Mouse (Mus musculus) embryonic facial prominence, embryonic 10.5 days (tissue): Measurements from ENCODE around the gene Bmp6. TPM values are rescaled to one million over a fixed set of nuclear protein-coding genes. Genes with fewer than 3 reads are reported as not detected.

Source experiments
- DNase-seq: peaks from one replicate; pipeline ENCODE4 v3.0.0-alpha.2; 2017; ENCODE audit warnings: low spot score
- H3K27ac ChIP-seq: fragments of 300-500 bp; sonication (generic); replicated peaks from 2 replicates; pipeline ENCODE4 v1.5.1; 2016; ENCODE audit warnings: mild to moderate bottlenecking
- H3K27me3 ChIP-seq: fragments of 300-500 bp; sonication (generic); replicated peaks from 2 replicates; pipeline ENCODE4 v1.6.1; 2016; ENCODE audit warnings: low read depth, mild to moderate bottlenecking; ENCODE audit not compliant: poor library complexity, severe bottlenecking
- H3K36me3 ChIP-seq: fragments of 300-500 bp; sonication (generic); replicated peaks from 2 replicates; pipeline ENCODE4 v1.6.1; 2016; ENCODE audit warnings: mild to moderate bottlenecking, moderate library complexity
- H3K4me1 ChIP-seq: fragments of 300-500 bp; sonication (generic); 2 replicates; pipeline ENCODE4 v1.6.1; 2016
- H3K4me3 ChIP-seq: fragments of 300-500 bp; sonication (generic); 2 replicates; pipeline ENCODE4 v1.5.1; 2016; ENCODE audit warnings: mild to moderate bottlenecking, moderate library complexity
- H3K9me3 ChIP-seq: fragments of 300-500 bp; sonication (generic); 2 replicates; pipeline ENCODE4 v1.6.1; 2016; ENCODE audit warnings: mild to moderate bottlenecking
- WGBS: fragments of 180-500 bp; shearing (Covaris S2); methylation state at CpG from one replicate; pipeline ENCODE4 v1.1.7; 2016; 5-methylcytosine and 5-hydroxymethylcytosine counted together
- polyA plus RNA-seq: library from polyadenylated mRNA; unstranded; fragments of >200 nt; fragmentation: Nextera tagmentation; extraction: Ambion mirVana; gene quantifications from 2 replicates; pipeline ENCODE4 v1.2.1, GENCODE M21; 2016

Bmp6 gene
- polyA plus RNA-seq, 1 experiment from 2014 or later: 0.75 TPM

DNA sequence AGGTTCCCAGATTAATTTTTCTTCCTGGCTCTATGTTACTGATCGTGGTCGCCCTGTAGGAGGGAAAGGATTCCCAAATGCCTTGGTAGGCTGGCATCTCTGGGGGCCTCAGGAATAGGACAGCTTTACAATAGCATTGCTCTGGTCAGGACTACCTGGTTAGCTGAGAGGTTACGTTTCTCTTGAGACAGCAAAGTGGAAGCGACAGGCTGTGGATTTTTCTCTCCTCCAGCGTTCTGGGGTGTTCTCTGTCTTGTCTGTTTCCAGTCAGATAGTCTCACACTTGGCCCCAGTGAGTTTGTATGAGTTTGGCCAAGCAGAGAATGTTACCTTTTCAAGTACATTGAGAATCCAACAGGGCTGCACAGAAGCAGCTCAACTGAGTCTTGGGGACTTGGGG, 106.5 kb downstream of the Bmp6 start:
- no peak overlapping the region for H3K4me3 ChIP-seq
- H3K27ac ChIP-seq: no peak overlapping the region
- H3K4me1 ChIP-seq: peaks cover 20% of the 10 kb centered on the region
- no peaks in the 10 kb centered on the region for H3K27me3 ChIP-seq
- H3K9me3 ChIP-seq: no peaks in the 10 kb centered on the region
- H3K36me3 ChIP-seq: no peaks in the 10 kb centered on the region
- DNase-seq: no peak
- WGBS: 80% methylated on average over 5 of the region's 5 CpGs

- DNase-seq: no peak
- Histone ChIP-seq H3K4me1 (0 out of 2 replicates have a peak, but pooled peaks cover 9% of the 10 kb centered on the region), H3K4me3 (no peak overlapping the region), H3K27ac (no peak overlapping the region), H3K36me3 (no peaks in the 10 kb centered on the region), H3K9me3 (no peaks in the 10 kb centered on the region), H3K27me3 (no peaks in the 10 kb centered on the region)
- 76% methylated on average over 1 of the region's 1 CpGs for WGBS
These were observed 118.5 kb downstream of the Bmp6 start for GRCm38 (mm10) chr13:38463410-38463809.

DNA sequence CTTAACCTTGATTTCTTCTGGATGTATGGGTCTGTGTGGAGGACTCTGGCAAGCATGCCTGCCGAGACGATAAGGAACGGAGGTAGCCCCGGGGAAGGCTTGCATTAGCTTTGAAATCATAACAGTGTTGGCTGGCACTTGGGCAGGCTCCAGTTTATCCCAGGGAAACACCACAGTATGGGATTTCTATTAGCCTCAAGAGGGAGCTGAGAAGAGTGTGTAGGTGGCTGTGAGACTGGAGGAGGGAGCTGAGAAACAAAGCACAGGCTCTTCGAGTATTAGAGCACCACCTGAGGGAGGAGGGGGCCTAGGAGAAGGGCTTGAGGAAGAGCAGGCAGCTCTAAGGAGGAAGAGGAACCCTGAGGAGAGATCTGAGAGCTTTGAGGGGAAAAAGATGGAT, 126.0 kb downstream of the Bmp6 start:
- Histone ChIP-seq H3K4me3 (no peak overlapping the region), H3K9me3 (no peaks in the 10 kb centered on the region), H3K27ac (no peak overlapping the region), H3K4me1 (no peaks in the 10 kb centered on the region), H3K27me3 (no peaks in the 10 kb centered on the region), H3K36me3 (no peaks in the 10 kb centered on the region)
- no peak for DNase-seq
- WGBS: 79% methylated on average over 5 of the region's 5 CpGs

DNA sequence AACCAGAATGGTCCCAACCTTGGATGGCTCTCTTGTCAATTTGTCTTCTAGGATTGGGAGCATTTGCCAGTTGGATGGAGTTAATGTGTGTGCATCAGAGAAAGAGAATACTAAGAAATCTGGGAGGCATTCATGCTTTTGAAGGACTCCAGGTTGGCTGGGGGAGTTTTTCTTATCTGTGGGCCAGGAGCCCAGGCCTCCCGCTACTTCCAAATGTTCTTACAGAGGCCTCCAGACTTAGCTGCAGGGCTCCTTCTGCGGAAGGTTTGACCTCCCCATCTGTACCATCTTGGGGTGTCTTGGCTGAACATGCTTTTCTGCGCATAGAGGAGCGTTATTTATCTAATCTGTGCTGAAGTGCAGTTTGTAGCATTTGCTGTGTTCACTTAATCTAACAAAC, 127.7 kb downstream of the Bmp6 start:
- WGBS: 94% methylated on average over 4 of the region's 4 CpGs
- Histone ChIP-seq H3K4me3 (no peak overlapping the region), H3K27me3 (no peaks in the 10 kb centered on the region), H3K4me1 (peaks cover 10% of the 10 kb centered on the region), H3K27ac (no peak overlapping the region), H3K9me3 (no peaks in the 10 kb centered on the region), H3K36me3 (no peaks in the 10 kb centered on the region)
- no peak for DNase-seq

- H3K27me3 ChIP-seq: no peaks in the 10 kb centered on the region
These were observed 128.6 kb downstream of the Bmp6 start for GRCm38 (mm10) chr13:38473497-38473896.

GRCm38 (mm10) chr13:38476936-38477335, 132.0 kb downstream of the Bmp6 start:
- peaks cover 10% of the 10 kb centered on the region for H3K4me1 ChIP-seq
- DNase-seq: peak; percentile 81
- H3K27me3 ChIP-seq: no peaks in the 10 kb centered on the region
- no peak overlapping the region for H3K4me3 ChIP-seq
- no peaks in the 10 kb centered on the region for H3K36me3 ChIP-seq
- no peaks in the 10 kb centered on the region for H3K9me3 ChIP-seq
- WGBS: 20% methylated on average over 8 of the region's 8 CpGs
- H3K27ac ChIP-seq: peak overlapping the region; percentile 61

More at GRCm38 (mm10) chr13:38473497-38473896, 128.6 kb downstream of the Bmp6 start:
- H3K4me1 ChIP-seq: peaks cover 10% of the 10 kb centered on the region
- no peak for DNase-seq
- no peaks in the 10 kb centered on the region for H3K36me3 ChIP-seq
- 89% methylated on average over 6 of the region's 6 CpGs for WGBS
- no peak overlapping the region for H3K4me3 ChIP-seq
- no peaks in the 10 kb centered on the region for H3K9me3 ChIP-seq
- H3K27ac ChIP-seq: no peak overlapping the region

DNA sequence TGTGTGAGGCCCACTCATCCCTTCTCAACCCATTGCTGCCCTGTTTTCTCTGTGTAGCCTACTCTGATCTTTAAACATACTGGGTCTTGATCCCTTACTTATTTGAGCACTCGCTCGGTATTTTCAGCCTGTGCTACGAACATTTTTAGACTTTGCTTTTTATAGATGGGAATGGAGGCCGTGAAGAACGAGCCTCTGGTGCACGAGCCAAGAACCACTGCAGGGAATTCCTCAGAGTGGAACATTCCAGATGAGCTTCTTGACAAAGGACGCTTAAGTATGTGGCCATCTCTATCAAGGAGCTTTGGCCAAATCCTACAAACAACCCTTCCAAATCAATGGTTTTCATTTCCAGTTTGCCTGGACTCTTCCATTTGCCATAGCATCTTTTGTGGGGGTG, 136.1 kb downstream of the Bmp6 start:
- WGBS: 90% methylated on average over 7 of the region's 7 CpGs
- Histone ChIP-seq H3K27me3 (no peaks in the 10 kb centered on the region), H3K4me1 (peaks cover 15% of the 10 kb centered on the region), H3K27ac (no peak overlapping the region), H3K36me3 (no peaks in the 10 kb centered on the region), H3K9me3 (no peaks in the 10 kb centered on the region), H3K4me3 (no peak overlapping the region)
- DNase-seq: no peak

DNA sequence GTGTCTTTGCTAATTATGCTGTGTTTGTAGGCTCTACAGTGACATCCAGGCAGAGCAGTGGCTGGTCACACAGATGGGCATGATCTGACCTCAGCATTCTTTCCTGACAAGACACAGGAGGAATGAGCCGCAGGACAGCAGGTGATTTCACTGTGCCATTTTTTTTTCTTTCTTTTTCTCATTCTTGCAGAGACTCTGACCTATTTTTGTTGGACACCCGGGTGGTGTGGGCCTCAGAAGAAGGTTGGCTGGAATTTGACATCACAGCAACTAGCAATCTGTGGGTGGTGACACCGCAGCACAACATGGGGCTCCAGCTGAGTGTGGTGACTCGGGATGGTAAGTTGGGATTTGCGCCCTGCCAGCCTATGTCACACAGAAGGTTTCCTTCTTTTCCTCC, 139.8 kb downstream of the Bmp6 start:
- Histone ChIP-seq H3K4me3 (no peak overlapping the region), H3K27ac (no peak overlapping the region), H3K4me1 (0 out of 2 replicates have a peak, but pooled peaks cover 5% of the 10 kb centered on the region), H3K36me3 (no peaks in the 10 kb centered on the region), H3K27me3 (no peaks in the 10 kb centered on the region), H3K9me3 (no peaks in the 10 kb centered on the region)
- no peak for DNase-seq
- WGBS: 91% methylated on average over 5 of the region's 5 CpGs

DNA sequence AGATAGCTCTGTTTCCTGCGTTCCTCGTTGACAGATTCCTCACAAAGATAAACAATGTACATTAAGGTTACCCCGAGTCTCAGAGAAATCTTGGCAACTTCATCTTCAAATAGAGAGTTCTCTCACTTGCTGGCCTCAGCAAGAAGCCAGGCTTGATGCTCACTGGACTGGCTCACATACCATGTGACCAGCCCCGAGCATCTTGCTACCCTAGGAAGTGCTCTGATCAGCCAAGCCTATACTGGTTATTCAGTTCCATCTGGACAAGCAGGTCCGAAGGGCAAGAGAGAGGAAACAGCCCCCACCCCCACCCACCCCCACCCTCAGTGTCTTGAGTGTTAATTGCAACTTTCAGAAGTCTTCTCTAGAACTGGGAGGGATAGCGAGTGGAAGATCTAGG, 141.9 kb downstream of the Bmp6 start:
- Histone ChIP-seq H3K4me3 (no peak overlapping the region), H3K27me3 (no peaks in the 10 kb centered on the region), H3K4me1 (0 out of 2 replicates have a peak, but pooled peaks cover 5% of the 10 kb centered on the region), H3K36me3 (no peaks in the 10 kb centered on the region), H3K9me3 (no peaks in the 10 kb centered on the region), H3K27ac (no peak overlapping the region)
- no peak for DNase-seq
- WGBS: 80% methylated on average over 6 of the region's 6 CpGs

DNA sequence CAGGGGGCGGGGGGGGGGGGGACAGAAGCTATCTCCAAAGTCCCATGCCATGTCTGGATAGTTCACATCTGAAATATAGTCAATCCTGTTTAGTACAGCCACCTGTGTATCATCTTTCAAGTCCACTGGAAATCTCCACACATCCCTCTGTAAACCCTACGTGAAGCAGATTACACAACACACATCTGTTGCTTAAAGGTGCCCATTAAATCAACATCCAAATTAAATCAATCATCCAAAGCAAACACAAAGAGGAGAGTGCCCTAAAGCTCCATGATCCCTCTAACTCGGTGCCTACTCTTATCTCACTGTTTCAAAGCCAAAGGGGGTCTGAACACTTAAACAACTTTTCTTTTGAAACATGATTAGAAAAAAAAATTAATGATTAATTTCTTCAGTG, 151.8 kb downstream of the Bmp6 start:
- DNase-seq: no peak
- 55% methylated on average over 3 of the region's 3 CpGs for WGBS
- no peak overlapping the region for H3K4me3 ChIP-seq
- no peak overlapping the region for H3K27ac ChIP-seq
- H3K36me3 ChIP-seq: peaks cover 29% of the 10 kb centered on the region
- H3K27me3 ChIP-seq: no peaks in the 10 kb centered on the region
- no peaks in the 10 kb centered on the region for H3K4me1 ChIP-seq
- no peaks in the 10 kb centered on the region for H3K9me3 ChIP-seq

DNA sequence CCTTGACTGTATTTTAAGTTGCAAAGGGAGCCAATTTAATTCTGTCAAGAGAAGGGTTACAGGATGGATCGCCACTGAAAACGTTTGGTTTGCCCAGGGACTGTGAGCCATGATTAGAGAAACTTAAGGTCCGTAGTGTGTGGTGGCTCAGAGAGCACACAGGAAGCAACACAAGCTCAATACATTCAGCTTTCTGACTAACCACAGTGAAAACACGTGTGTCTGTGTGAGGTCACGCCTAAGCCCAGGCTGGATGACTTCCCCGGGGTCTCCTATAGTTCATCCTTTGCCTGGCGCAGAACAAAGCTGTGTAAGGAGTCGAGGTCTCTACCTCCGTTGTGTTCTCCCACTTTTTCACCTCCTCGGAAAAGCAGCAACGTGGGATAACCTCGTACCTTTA, 156.4 kb downstream of the Bmp6 start:
- Histone ChIP-seq H3K9me3 (no peaks in the 10 kb centered on the region), H3K4me3 (no peak overlapping the region), H3K27ac (no peak overlapping the region), H3K4me1 (peaks cover 10% of the 10 kb centered on the region; the same call in 1 of the 2 replicates), H3K36me3 (peaks cover 75% of the 10 kb centered on the region), H3K27me3 (no peaks in the 10 kb centered on the region)
- 90% methylated on average over 12 of the region's 12 CpGs for WGBS
- DNase-seq: no peak

DNA sequence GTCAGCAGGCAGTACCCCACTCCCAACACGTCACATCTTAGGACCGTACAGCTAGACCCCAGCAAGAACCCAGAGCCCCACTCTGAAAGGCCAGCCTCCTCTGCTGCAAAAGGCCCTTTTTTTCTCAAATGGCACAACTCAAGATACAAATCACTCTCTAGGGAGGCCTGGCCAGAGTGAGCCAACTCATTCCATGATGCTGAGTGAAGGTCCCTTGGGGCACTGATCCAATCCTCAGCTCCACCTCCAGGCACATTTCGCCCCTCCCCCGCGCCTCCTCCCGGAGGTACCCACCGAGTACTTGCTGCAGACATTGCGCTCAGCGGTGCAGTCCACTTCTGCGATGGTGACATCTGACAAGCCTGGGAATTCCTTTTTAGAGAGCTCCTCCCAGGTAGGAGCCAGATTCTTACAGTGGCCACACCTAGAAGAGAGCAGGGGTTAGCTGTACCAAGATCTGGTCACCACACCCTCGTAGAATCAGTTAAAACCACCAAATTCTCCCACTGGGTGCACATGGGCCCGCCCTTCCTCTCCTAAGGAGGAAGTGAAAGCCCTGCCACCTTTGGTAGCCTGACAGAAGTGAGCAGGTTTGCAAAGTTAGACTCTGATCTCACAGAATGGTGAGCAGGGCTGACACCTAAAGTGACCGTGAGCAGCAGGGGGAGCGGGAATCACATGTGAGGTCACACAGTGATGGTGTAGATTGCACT, 158.4 kb downstream of the Bmp6 start:
- H3K9me3 ChIP-seq: no peaks in the 10 kb centered on the region
- H3K27me3 ChIP-seq: no peaks in the 10 kb centered on the region
- peaks cover 95% of the 10 kb centered on the region for H3K36me3 ChIP-seq
- H3K27ac ChIP-seq: no peak overlapping the region
- DNase-seq: peak; percentile 21
- H3K4me1 ChIP-seq: peaks cover 10% of the 10 kb centered on the region; the same call in 1 of the 2 replicates
- no peak overlapping the region for H3K4me3 ChIP-seq
- WGBS: 88% methylated on average over 14 of the region's 14 CpGs

GRCm38 (mm10) chr13:38506320-38506719, 161.4 kb downstream of the Bmp6 start:
- Histone ChIP-seq H3K4me3 (no peak overlapping the region), H3K36me3 (peaks cover 99% of the 10 kb centered on the region), H3K27me3 (no peaks in the 10 kb centered on the region), H3K27ac (no peak overlapping the region), H3K9me3 (no peaks in the 10 kb centered on the region), H3K4me1 (peaks cover 10% of the 10 kb centered on the region; the same call in 1 of the 2 replicates)
- peak; percentile 42 for DNase-seq
- 83% methylated on average over 8 of the region's 8 CpGs for WGBS
